Mouse (Mus musculus) colon, adult 2 months (tissue): ENCODE results near the gene Kdm5a. TPM values are rescaled to one million over a fixed set of nuclear protein-coding genes. Genes with fewer than 3 reads are reported as not detected.

Source experiments
- polyA plus RNA-seq: library from polyadenylated mRNA; depleted of rRNA; stranded (reverse); fragments of >200 nt; gene quantifications from 2 replicates; pipeline ENCODE4 v1.2.3, GENCODE M21; 2012; rRNA removed

The Kdm5a gene
- 1.4 and 2.1 TPM in 2 replicates for polyA plus RNA-seq

DNA sequence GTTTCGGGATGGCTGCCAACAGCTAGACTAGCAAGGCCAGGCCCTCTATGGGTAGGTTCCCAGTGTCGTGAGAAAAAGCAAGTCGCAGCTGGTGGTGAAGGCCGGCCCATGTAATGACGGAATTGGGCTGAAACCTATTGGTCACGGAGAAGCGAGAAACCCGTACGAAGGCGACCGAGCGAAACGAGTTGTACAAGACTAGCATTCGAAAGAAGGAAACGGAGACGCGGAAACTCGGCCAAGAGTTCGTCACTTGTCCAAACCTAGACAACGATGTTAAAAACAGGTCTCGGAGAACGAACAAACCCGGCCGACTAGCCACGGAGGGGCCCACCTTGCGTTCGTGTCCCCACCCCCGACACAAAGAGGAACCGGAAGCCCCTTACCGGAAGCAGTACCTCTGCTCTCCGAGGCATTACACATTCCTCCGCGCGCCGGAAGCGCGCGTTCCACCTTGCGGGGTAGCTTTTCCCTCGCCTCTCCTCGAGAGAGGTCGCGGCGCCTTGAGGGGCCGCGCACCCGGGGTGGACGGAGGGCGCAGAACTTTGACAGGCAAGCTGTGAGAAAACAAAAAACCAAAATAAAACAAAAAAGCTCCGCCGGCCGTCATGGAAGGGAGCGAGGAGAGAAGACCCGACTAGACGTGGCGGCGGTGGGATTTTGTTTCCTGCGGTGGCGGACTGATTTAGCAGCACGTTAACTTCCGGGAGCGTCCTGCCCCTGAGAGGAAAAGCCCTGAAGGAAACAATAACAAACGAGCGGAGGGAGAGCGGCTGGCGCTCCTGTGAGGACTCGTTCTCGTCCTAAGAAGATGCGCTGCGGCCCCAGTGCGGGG is at the start of gene Kdm5a, which contains the start of gene Ccdc77:
Gene Kdm5a, plus strand, starts transcription at position 437 of the 835 bp plus-strand sequence.
Gene Ccdc77, minus strand, starts transcription at position 687 of the 835 bp plus-strand sequence.

DNA sequence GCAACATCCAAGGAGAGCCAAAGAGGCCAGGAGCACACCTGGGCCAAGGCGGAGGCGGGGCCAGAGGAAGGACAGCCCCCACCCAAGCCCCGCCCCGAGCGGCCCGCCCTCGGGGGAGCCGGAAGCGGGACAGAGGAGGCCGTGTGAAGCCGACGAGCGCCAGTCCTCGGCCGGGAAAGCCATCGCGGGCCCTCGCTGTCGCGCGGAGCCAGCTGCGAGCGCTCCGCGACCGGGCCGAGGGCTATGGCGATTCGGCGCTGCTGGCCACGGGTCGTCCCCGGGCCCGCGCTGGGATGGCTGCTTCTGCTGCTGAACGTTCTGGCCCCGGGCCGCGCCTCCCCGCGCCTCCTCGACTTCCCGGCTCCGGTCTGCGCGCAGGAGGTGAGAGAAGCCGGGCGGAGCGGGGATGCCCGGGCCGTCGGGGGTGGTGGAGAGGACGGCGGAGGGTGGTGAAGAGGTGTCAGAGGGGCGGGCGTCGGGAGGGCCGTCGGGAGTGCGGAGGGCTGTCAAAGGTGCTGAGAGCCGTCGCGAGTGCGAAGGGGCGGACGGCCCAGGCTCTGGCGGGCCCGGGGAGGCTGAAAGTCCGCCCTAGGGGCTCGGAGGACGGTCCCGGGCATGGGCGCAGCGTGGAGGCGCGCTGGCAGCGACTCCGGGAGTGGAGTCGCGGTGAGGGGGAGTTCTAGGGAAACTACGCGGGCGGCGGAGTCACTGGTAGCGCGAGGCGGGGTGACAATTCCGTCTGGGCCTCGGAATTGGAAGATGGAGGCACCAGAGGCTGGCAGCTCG is 99.4 kb downstream of the Kdm5a start, which contains the start of gene Il17ra:
Gene Il17ra, plus strand, starts transcription at position 162 of the 786 bp plus-strand sequence.

DNA sequence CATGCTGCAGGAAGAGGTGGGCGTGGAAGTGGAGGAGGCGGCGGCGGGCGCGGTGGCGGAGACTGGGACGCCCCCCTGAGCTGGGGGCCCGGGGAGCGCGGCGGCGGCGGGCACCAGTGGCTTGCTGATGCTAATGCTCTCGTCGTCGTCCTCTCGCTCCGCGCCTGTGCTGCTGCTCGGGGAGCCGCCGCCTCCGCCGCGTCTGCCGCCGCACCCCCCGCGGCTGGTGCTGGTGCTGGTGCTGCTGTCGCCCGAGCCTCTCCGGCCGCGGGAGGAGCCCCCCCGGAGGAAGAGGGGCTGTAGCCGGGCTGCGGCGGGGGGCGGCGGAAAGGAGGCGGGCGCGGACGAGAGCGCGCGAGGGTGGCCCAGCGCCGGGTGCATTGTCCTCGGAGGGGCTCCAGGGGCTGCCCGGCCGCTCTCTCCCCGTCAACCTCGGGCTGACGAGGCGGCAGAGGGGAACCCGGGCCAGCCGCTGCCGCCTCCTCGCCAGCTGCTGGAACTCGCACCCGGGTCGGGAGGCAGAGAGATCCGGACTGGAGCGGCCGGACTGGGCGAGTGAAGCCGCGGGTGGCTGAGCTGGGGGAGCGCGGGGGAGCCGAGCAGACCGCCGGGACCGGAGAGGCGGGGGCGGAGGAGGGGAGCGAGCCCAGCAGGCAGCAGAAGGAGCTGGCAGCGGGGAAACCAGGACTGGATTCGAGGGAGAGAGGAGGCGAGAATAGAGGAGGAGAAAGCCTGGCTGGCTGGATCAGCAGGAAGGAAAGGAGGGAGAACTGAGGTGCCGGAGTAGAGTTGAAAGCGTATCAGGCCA is 129.7 kb downstream of the Kdm5a start, which contains the start of gene Tmem121b:
Gene Tmem121b, minus strand, starts transcription at position 434 of the 808 bp plus-strand sequence.

Other genes starting within 250 kb of the Kdm5a start
- 0.42 and 0.56 TPM in 2 replicates for gene D330020A13Rik, start 69.8 kb upstream of the Kdm5a start, polyA plus RNA-seq
- gene B4galnt3, start 69.6 kb upstream of the Kdm5a start, polyA plus RNA-seq = 44.1 and 47.1 TPM in 2 replicates
- gene Ccdc77, start 250 bp downstream of the Kdm5a start, polyA plus RNA-seq = 1.4 and 2.5 TPM in 2 replicates
- gene Il17ra, start 99.1 kb downstream of the Kdm5a start, polyA plus RNA-seq = 14.2 and 17.0 TPM in 2 replicates
- 0.03 and 0.20 TPM in 2 replicates for gene Tmem121b, start 129.7 kb downstream of the Kdm5a start, polyA plus RNA-seq
- 20.6 and 21.1 TPM in 2 replicates for gene Hdhd5, start 167.2 kb downstream of the Kdm5a start, polyA plus RNA-seq